Mouse (Mus musculus): ENCODE measurements around the gene Ybx3.

DNA sequence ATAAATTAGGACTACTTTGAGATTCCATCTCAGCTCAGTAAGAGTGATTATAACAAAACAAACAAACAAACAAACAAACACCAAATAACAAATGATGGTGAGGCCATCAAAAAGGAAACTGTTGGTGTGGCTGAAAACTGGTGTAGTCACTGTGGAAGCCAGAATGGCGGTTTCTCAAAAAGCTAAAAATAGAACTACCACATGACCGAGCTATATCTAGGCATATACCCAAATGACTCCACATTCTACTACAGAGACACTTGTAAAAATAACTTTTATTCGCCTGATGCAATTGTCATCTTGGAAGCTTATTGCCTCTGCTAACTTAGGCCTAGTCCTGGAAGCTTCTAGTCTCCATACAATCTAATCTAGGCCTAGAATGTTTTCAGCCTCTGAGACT is 16.0 kb upstream of the Ybx3 start:
- TF ChIP-seq CTCF (IDR thresholded peaks at IDR 0.05; ENCODE audit: extremely low read depth, insufficient read length, insufficient replicate concordance, low read depth, low read length) (no peak), POLR2A (IDR thresholded peaks at IDR 0.05; ENCODE audit: low read depth, low read length) (no peak)

Measured in small intestine, adult 2 months (tissue).